Mouse (Mus musculus): ENCODE data around the gene Sult1a1. TPM values are rescaled to one million over a fixed set of nuclear protein-coding genes. Genes with fewer than 3 reads are reported as not detected.

Gene Sult1a1
- 0.95 TPM in 1 of 2 replicates, not detected in the other for polyA plus RNA-seq (2011; ENCODE audit: insufficient read length, low read depth, missing spikeins)

- no peaks in the 10 kb centered on the region for H3K4me1 ChIP-seq (ENCODE audit: control insufficient read depth, insufficient read depth, low read length)
- no peak within 1 kb of the TSS for H3K4me3 ChIP-seq (ENCODE audit: insufficient read depth, low read length)
- no peak within 1 kb of the TSS for H3K27ac ChIP-seq (ENCODE audit: insufficient read depth, low read length)
- no peak for TF ChIP-seq CTCF (IDR thresholded peaks at IDR 0.05; ENCODE audit: borderline replicate concordance, insufficient read depth, low read length)
- no peak for TF ChIP-seq POLR2A (IDR thresholded peaks at IDR 0.05; ENCODE audit: low read depth, low read length)
Measured at GRCm38 (mm10) chr7:126676207-126676606, at the start of gene Sult1a1. TSS of gene Sult1a1 (minus strand) at chr7:126676432.

- Histone ChIP-seq H3K4me3 (ENCODE audit: insufficient read depth, low read length) (no peak overlapping the region), H3K4me1 (ENCODE audit: control insufficient read depth, insufficient read depth, low read length) (no peaks in the 10 kb centered on the region), H3K27ac (ENCODE audit: insufficient read depth, low read length) (no peak overlapping the region)
- TF ChIP-seq CTCF (IDR thresholded peaks at IDR 0.05; ENCODE audit: borderline replicate concordance, insufficient read depth, low read length) (no peak), POLR2A (IDR thresholded peaks at IDR 0.05; ENCODE audit: low read depth, low read length) (no peak)
Measured at GRCm38 (mm10) chr7:126725667-126726066, 49.4 kb upstream of the Sult1a1 start.

GRCm38 (mm10) chr7:126725077-126725476 lies 48.8 kb upstream of the Sult1a1 start:
- no peak overlapping the region for H3K4me3 ChIP-seq (ENCODE audit: insufficient read depth, low read length)
- no peaks in the 10 kb centered on the region for H3K4me1 ChIP-seq (ENCODE audit: control insufficient read depth, insufficient read depth, low read length)
- H3K27ac ChIP-seq (ENCODE audit: insufficient read depth, low read length) = no peak overlapping the region
- TF ChIP-seq POLR2A (IDR thresholded peaks at IDR 0.05; ENCODE audit: low read depth, low read length) (no peak), CTCF (IDR thresholded peaks at IDR 0.05; ENCODE audit: borderline replicate concordance, insufficient read depth, low read length) (no peak)

- H3K27ac ChIP-seq (ENCODE audit: insufficient read depth, low read length) = no peak overlapping the region
- no peaks in the 10 kb centered on the region for H3K4me1 ChIP-seq (ENCODE audit: control insufficient read depth, insufficient read depth, low read length)
- no peak overlapping the region for H3K4me3 ChIP-seq (ENCODE audit: insufficient read depth, low read length)
- TF ChIP-seq POLR2A (IDR thresholded peaks at IDR 0.05; ENCODE audit: low read depth, low read length) (no peak), CTCF (IDR thresholded peaks at IDR 0.05; ENCODE audit: borderline replicate concordance, insufficient read depth, low read length) (no peak)
Measured at GRCm38 (mm10) chr7:126721635-126722034, 45.4 kb upstream of the Sult1a1 start.

- no peak overlapping the region for H3K4me3 ChIP-seq (ENCODE audit: insufficient read depth, low read length)
- TF ChIP-seq CTCF (IDR thresholded peaks at IDR 0.05; ENCODE audit: borderline replicate concordance, insufficient read depth, low read length) (peak; percentile 24; the same call in 1 of the 2 replicates), POLR2A (IDR thresholded peaks at IDR 0.05; ENCODE audit: low read depth, low read length) (no peak)
Measured at GRCm38 (mm10) chr7:126718787-126719337, 42.6 kb upstream of the Sult1a1 start.

GRCm38 (mm10) chr7:126717566-126717965 lies 41.3 kb upstream of the Sult1a1 start:
- Histone ChIP-seq H3K4me3 (ENCODE audit: insufficient read depth, low read length) (no peak overlapping the region), H3K27ac (ENCODE audit: insufficient read depth, low read length) (no peak overlapping the region), H3K4me1 (ENCODE audit: control insufficient read depth, insufficient read depth, low read length) (no peaks in the 10 kb centered on the region)
- no peak for TF ChIP-seq CTCF (IDR thresholded peaks at IDR 0.05; ENCODE audit: borderline replicate concordance, insufficient read depth, low read length)
- no peak for TF ChIP-seq POLR2A (IDR thresholded peaks at IDR 0.05; ENCODE audit: low read depth, low read length)

More at GRCm38 (mm10) chr7:126718787-126719337, 42.6 kb upstream of the Sult1a1 start:
- no peaks in the 10 kb centered on the region for H3K4me1 ChIP-seq (ENCODE audit: control insufficient read depth, insufficient read depth, low read length)
- no peak overlapping the region for H3K27ac ChIP-seq (ENCODE audit: insufficient read depth, low read length)

GRCm38 (mm10) chr7:126715679-126716078 lies 39.4 kb upstream of the Sult1a1 start:
- H3K4me3 ChIP-seq (ENCODE audit: insufficient read depth, low read length) = no peak overlapping the region
- no peak for TF ChIP-seq CTCF (IDR thresholded peaks at IDR 0.05; ENCODE audit: borderline replicate concordance, insufficient read depth, low read length)
- TF ChIP-seq POLR2A (IDR thresholded peaks at IDR 0.05; ENCODE audit: low read depth, low read length) = no peak
- H3K27ac ChIP-seq (ENCODE audit: insufficient read depth, low read length) = no peak overlapping the region
- H3K4me1 ChIP-seq (ENCODE audit: control insufficient read depth, insufficient read depth, low read length) = no peaks in the 10 kb centered on the region

- Histone ChIP-seq H3K4me1 (ENCODE audit: control insufficient read depth, insufficient read depth, low read length) (no peaks in the 10 kb centered on the region), H3K27ac (ENCODE audit: insufficient read depth, low read length) (no peak overlapping the region), H3K4me3 (ENCODE audit: insufficient read depth, low read length) (no peak overlapping the region)
- no peak for TF ChIP-seq CTCF (IDR thresholded peaks at IDR 0.05; ENCODE audit: borderline replicate concordance, insufficient read depth, low read length)
- no peak for TF ChIP-seq POLR2A (IDR thresholded peaks at IDR 0.05; ENCODE audit: low read depth, low read length)
Measured at GRCm38 (mm10) chr7:126711910-126712309, 35.7 kb upstream of the Sult1a1 start.

- no peak overlapping the region for H3K27ac ChIP-seq (ENCODE audit: insufficient read depth, low read length)
- no peaks in the 10 kb centered on the region for H3K4me1 ChIP-seq (ENCODE audit: control insufficient read depth, insufficient read depth, low read length)
- no peak overlapping the region for H3K4me3 ChIP-seq (ENCODE audit: insufficient read depth, low read length)
- TF ChIP-seq POLR2A (IDR thresholded peaks at IDR 0.05; ENCODE audit: low read depth, low read length) (no peak), CTCF (IDR thresholded peaks at IDR 0.05; ENCODE audit: borderline replicate concordance, insufficient read depth, low read length) (no peak)
Measured at GRCm38 (mm10) chr7:126710266-126710665, 34.0 kb upstream of the Sult1a1 start.

- Histone ChIP-seq H3K27ac (ENCODE audit: insufficient read depth, low read length) (no peak overlapping the region), H3K4me3 (ENCODE audit: insufficient read depth, low read length) (no peak overlapping the region), H3K4me1 (ENCODE audit: control insufficient read depth, insufficient read depth, low read length) (no peaks in the 10 kb centered on the region)
- TF ChIP-seq CTCF (IDR thresholded peaks at IDR 0.05; ENCODE audit: borderline replicate concordance, insufficient read depth, low read length) (no peak), POLR2A (IDR thresholded peaks at IDR 0.05; ENCODE audit: low read depth, low read length) (no peak)
Measured at GRCm38 (mm10) chr7:126708175-126708952, 32.1 kb upstream of the Sult1a1 start.
